Mouse (Mus musculus) spleen, adult 2 months (tissue): Measurements from ENCODE around the gene Grtp1.

ENCODE experiments used
- CTCF ChIP-seq: fragments of 200-500 bp; IDR thresholded peaks from 2 replicates; pipeline ENCODE4 v1.5.1; 2011; ENCODE audit warnings: mild to moderate bottlenecking, inconsistent platforms; ENCODE audit not compliant: insufficient read depth, insufficient read length, insufficient replicate concordance; ENCODE audit errors: extremely low read depth
- POLR2A ChIP-seq: fragments of 200-500 bp; IDR thresholded peaks from 2 replicates; pipeline ENCODE4 v1.6.1; 2011; ENCODE audit warnings: low read depth, low read length, inconsistent platforms

- TF ChIP-seq CTCF (no peak), POLR2A (no peak)
Observed at GRCm38 (mm10) chr8:13188857-13189256, 11.6 kb downstream of the Grtp1 start.
